Mouse (Mus musculus): ENCODE results near the gene Nlgn1. TPM values are rescaled to one million over a fixed set of nuclear protein-coding genes. Genes with fewer than 3 reads are reported as not detected.
"Not testable (repeated sequence)": the region's sequence is repeated elsewhere in the genome, so short reads cannot be mapped to it uniquely, and the experiment has no call there.

Gene Nlgn1
- total RNA-seq, 2 experiments from 2014 or later = 102 to 110 TPM

- DNase-seq = no peak
- intact Hi-C loops (cut with DNase I) = no loop called here
Observed at GRCm38 (mm10) chr3:25663464-25663863, 668.8 kb downstream of the Nlgn1 start.

GRCm38 (mm10) chr3:25660285-25660684 lies 672.0 kb downstream of the Nlgn1 start:
- no peak for DNase-seq
- intact Hi-C loops (cut with DNase I) = no loop called here

- intact Hi-C loops (cut with DNase I) = no loop called here
Observed at GRCm38 (mm10) chr3:25658006-25658405, 674.3 kb downstream of the Nlgn1 start.

GRCm38 (mm10) chr3:25657074-25657473 lies 675.2 kb downstream of the Nlgn1 start:
- DNase-seq = peak; percentile 78
- intact Hi-C loops (cut with DNase I) = no loop called here

More at GRCm38 (mm10) chr3:25658006-25658405, 674.3 kb downstream of the Nlgn1 start:
- DNase-seq = no peak

GRCm38 (mm10) chr3:25653010-25653409 lies 679.2 kb downstream of the Nlgn1 start:
- DNase-seq = peak; percentile 54
- intact Hi-C loops (cut with DNase I) = no loop called here

GRCm38 (mm10) chr3:25645895-25646691 lies 686.2 kb downstream of the Nlgn1 start:
- no peak for DNase-seq
- intact Hi-C loops (cut with DNase I) = no loop called here

GRCm38 (mm10) chr3:25629198-25629597 lies 703.1 kb downstream of the Nlgn1 start:
- intact Hi-C loops (cut with DNase I) = no loop called here
- no peak for DNase-seq

- DNase-seq = no peak
- intact Hi-C loops (cut with DNase I) = no loop called here
Observed at GRCm38 (mm10) chr3:25606597-25606996, 725.7 kb downstream of the Nlgn1 start.

GRCm38 (mm10) chr3:25597513-25597912 lies 734.7 kb downstream of the Nlgn1 start:
- intact Hi-C loops (cut with DNase I) = no loop called here
- no peak for DNase-seq

- DNase-seq = no peak
- intact Hi-C loops (cut with DNase I) = no loop called here
Observed at GRCm38 (mm10) chr3:25575526-25575925, 756.7 kb downstream of the Nlgn1 start.

- intact Hi-C loops (cut with DNase I) = no loop called here
- no peak for DNase-seq
Observed at GRCm38 (mm10) chr3:25574840-25575239, 757.4 kb downstream of the Nlgn1 start.

GRCm38 (mm10) chr3:25558513-25558912 lies 773.7 kb downstream of the Nlgn1 start:
- intact Hi-C loops (cut with DNase I); DNase-seq: not testable (repeated sequence)

GRCm38 (mm10) chr3:25549097-25549496 lies 783.2 kb downstream of the Nlgn1 start:
- intact Hi-C loops (cut with DNase I); DNase-seq: not testable (repeated sequence)

GRCm38 (mm10) chr3:25524236-25524635 lies 808.0 kb downstream of the Nlgn1 start:
- intact Hi-C loops (cut with DNase I); DNase-seq: not testable (repeated sequence)

- no peak for DNase-seq
- intact Hi-C loops (cut with DNase I) = no loop called here
Observed at GRCm38 (mm10) chr3:25463051-25463450, 869.2 kb downstream of the Nlgn1 start.

GRCm38 (mm10) chr3:25456250-25456860 lies 875.9 kb downstream of the Nlgn1 start:
- intact Hi-C loops (cut with DNase I) = no loop called here

GRCm38 (mm10) chr3:25452314-25452713 lies 879.9 kb downstream of the Nlgn1 start:
- intact Hi-C loops (cut with DNase I) = no loop called here
- DNase-seq = no peak

More at GRCm38 (mm10) chr3:25456250-25456860, 875.9 kb downstream of the Nlgn1 start:
- no peak for DNase-seq

GRCm38 (mm10) chr3:25450471-25450870 lies 881.8 kb downstream of the Nlgn1 start:
- DNase-seq = no peak
- intact Hi-C loops (cut with DNase I) = no loop called here

- intact Hi-C loops (cut with DNase I) = no loop called here
- no peak for DNase-seq
Observed at GRCm38 (mm10) chr3:25449356-25449755, 882.9 kb downstream of the Nlgn1 start.

- DNase-seq = no peak
- intact Hi-C loops (cut with DNase I) = no loop called here
Observed at GRCm38 (mm10) chr3:25447181-25447580, 885.1 kb downstream of the Nlgn1 start.

GRCm38 (mm10) chr3:25443657-25444056 lies 888.6 kb downstream of the Nlgn1 start:
- intact Hi-C loops (cut with DNase I) = no loop called here
- no peak for DNase-seq

GRCm38 (mm10) chr3:25442617-25443016 lies 889.6 kb downstream of the Nlgn1 start:
- intact Hi-C loops (cut with DNase I) = no loop called here
- DNase-seq = no peak

Measured in left cerebral cortex, postnatal 4 days (tissue).